Mouse (Mus musculus): Measurements from ENCODE around the gene Tmem136. TPM values are rescaled to one million over a fixed set of nuclear protein-coding genes. Genes with fewer than 3 reads are reported as not detected.

The Tmem136 gene
- polyA plus RNA-seq, 1 experiment from 2014 or later = 3.7 TPM

- no peaks in the 10 kb centered on the region; the same call in 1 of the 2 replicates for H3K4me1 ChIP-seq (replicated peaks; ENCODE audit: control insufficient read depth, insufficient read depth, low read length)
- DNase-seq (ENCODE audit: low spot score) (no peak), ATAC-seq (replicated peaks; ENCODE audit: low FRiP score) (no peak)
- no peak overlapping the region for H3K4me3 ChIP-seq (ENCODE audit: low read depth, low read length)
- H3K9ac ChIP-seq (ENCODE audit: low read depth, low read length) = no peak overlapping the region
- no peaks in the 10 kb centered on the region for H3K9me3 ChIP-seq (ENCODE audit: control insufficient read depth, low read length)
- H3K36me3 ChIP-seq (ENCODE audit: control insufficient read depth, insufficient read depth, low read length) = no peaks in the 10 kb centered on the region
- 82% methylated on average over 3 of the region's 3 CpGs for WGBS
- H3K4me2 ChIP-seq = no peak overlapping the region
- H3K27me3 ChIP-seq (replicated peaks; ENCODE audit: control insufficient read depth, insufficient read depth, low read length) = no peaks in the 10 kb centered on the region
- no peak overlapping the region for H3K27ac ChIP-seq (ENCODE audit: low read depth, low read length)
Measured at GRCm38 (mm10) chr9:43078711-43079110, 37.7 kb downstream of the Tmem136 start.

DNA sequence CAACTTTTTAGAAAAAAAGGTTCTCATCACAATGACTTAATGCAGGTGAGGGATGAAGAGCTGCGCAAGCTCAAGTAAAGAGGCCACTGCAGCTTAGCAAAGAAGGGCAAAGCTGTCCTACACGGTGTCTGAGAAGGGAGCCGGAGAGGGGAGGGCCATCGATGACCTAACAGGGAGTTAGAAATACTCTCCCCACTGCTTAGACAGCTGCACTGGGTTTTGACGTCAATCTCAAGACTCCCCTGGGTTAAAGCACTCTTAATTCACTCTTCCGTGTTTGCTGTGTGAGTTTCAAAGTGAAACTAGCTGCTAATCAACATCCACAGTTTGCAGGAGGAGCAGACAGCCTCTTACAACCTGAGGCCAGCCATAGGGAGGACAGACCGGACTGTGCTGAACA lies 40.2 kb downstream of the Tmem136 start:
- H3K27ac ChIP-seq (ENCODE audit: low read depth, low read length) = no peak overlapping the region
- ATAC-seq (replicated peaks; ENCODE audit: low FRiP score) = no peak
- H3K4me2 ChIP-seq = no peak overlapping the region
- no peaks in the 10 kb centered on the region for H3K27me3 ChIP-seq (replicated peaks; ENCODE audit: control insufficient read depth, insufficient read depth, low read length)
- 71% methylated on average over 7 of the region's 7 CpGs for WGBS
- no peak overlapping the region for H3K9ac ChIP-seq (ENCODE audit: low read depth, low read length)
- no peak for DNase-seq (ENCODE audit: low spot score)
- H3K36me3 ChIP-seq (ENCODE audit: control insufficient read depth, insufficient read depth, low read length) = no peaks in the 10 kb centered on the region
- H3K4me1 ChIP-seq (replicated peaks; ENCODE audit: control insufficient read depth, insufficient read depth, low read length) = no peaks in the 10 kb centered on the region; the same call in 1 of the 2 replicates
- H3K4me3 ChIP-seq (ENCODE audit: low read depth, low read length) = no peak overlapping the region
- H3K9me3 ChIP-seq (ENCODE audit: control insufficient read depth, low read length) = no peaks in the 10 kb centered on the region

DNA sequence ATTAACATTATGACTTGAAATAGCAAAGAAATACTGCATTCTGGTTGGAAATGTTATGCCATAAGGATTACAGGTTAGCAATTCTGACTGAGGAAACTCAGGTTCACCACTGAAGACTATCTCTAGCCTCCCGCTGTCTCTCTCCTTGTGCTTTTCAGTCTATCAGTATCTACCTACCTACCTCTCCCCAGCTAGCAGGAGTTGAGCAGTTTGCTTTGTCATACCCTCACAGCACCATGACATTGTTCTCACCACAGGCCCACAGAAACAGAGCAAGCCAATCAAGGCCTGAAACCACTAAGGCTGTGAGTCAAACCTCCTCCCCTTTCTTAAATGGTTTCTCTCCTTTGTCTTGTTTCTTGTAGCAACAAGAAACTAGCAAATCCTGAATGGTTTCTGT lies 41.8 kb downstream of the Tmem136 start:
- H3K4me3 ChIP-seq (ENCODE audit: low read depth, low read length) = no peak overlapping the region
- no peak overlapping the region for H3K4me2 ChIP-seq
- no peaks in the 10 kb centered on the region for H3K27me3 ChIP-seq (replicated peaks; ENCODE audit: control insufficient read depth, insufficient read depth, low read length)
- no peaks in the 10 kb centered on the region for H3K36me3 ChIP-seq (ENCODE audit: control insufficient read depth, insufficient read depth, low read length)
- no peaks in the 10 kb centered on the region for H3K4me1 ChIP-seq (replicated peaks; ENCODE audit: control insufficient read depth, insufficient read depth, low read length)
- DNase-seq (ENCODE audit: low spot score) (no peak), ATAC-seq (replicated peaks; ENCODE audit: low FRiP score) (no peak)
- H3K27ac ChIP-seq (ENCODE audit: low read depth, low read length) = no peak overlapping the region
- H3K9ac ChIP-seq (ENCODE audit: low read depth, low read length) = no peak overlapping the region
- 87% methylated on average over 1 of the region's 1 CpGs for WGBS
- H3K9me3 ChIP-seq (ENCODE audit: control insufficient read depth, low read length) = no peaks in the 10 kb centered on the region

DNA sequence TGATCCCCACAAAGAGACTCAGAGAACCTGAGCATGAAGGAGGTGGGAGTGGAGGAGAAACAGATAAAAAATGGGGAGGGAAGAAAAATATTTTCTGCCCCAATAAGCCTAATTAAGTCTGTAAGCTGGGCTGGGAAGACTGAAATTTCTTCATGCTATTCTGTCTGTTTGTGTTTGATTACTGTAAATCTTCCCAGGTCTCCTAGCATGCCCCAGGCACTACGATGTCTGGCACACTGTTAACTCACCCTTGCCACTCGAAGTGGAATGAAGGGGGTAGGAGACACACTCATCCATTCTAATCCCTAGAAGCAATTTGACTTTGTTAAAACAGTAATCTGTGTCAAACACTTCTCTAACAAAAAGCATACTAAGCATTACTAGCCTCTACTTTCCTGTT lies 44.6 kb downstream of the Tmem136 start:
- no peak overlapping the region for H3K4me2 ChIP-seq
- ATAC-seq (replicated peaks; ENCODE audit: low FRiP score) (no peak), DNase-seq (ENCODE audit: low spot score) (no peak)
- no peaks in the 10 kb centered on the region for H3K9me3 ChIP-seq (ENCODE audit: control insufficient read depth, low read length)
- WGBS = 65% methylated on average over 2 of the region's 2 CpGs
- no peaks in the 10 kb centered on the region for H3K27me3 ChIP-seq (replicated peaks; ENCODE audit: control insufficient read depth, insufficient read depth, low read length)
- H3K4me3 ChIP-seq (ENCODE audit: low read depth, low read length) = no peak overlapping the region
- no peaks in the 10 kb centered on the region for H3K4me1 ChIP-seq (replicated peaks; ENCODE audit: control insufficient read depth, insufficient read depth, low read length)
- H3K36me3 ChIP-seq (ENCODE audit: control insufficient read depth, insufficient read depth, low read length) = no peaks in the 10 kb centered on the region
- no peak overlapping the region for H3K9ac ChIP-seq (ENCODE audit: low read depth, low read length)
- no peak overlapping the region for H3K27ac ChIP-seq (ENCODE audit: low read depth, low read length)

GRCm38 (mm10) chr9:43071176-43071575 lies 45.2 kb downstream of the Tmem136 start:
- Histone ChIP-seq H3K36me3 (ENCODE audit: control insufficient read depth, insufficient read depth, low read length) (no peaks in the 10 kb centered on the region), H3K27ac (ENCODE audit: low read depth, low read length) (no peak overlapping the region), H3K9me3 (ENCODE audit: control insufficient read depth, low read length) (no peaks in the 10 kb centered on the region), H3K4me3 (ENCODE audit: low read depth, low read length) (no peak overlapping the region), H3K4me1 (replicated peaks; ENCODE audit: control insufficient read depth, insufficient read depth, low read length) (no peaks in the 10 kb centered on the region), H3K4me2 (no peak overlapping the region), H3K9ac (ENCODE audit: low read depth, low read length) (no peak overlapping the region), H3K27me3 (replicated peaks; ENCODE audit: control insufficient read depth, insufficient read depth, low read length) (no peaks in the 10 kb centered on the region)
- 33% methylated on average over 4 of the region's 4 CpGs for WGBS
- ATAC-seq (replicated peaks; ENCODE audit: low FRiP score) = no peak
- DNase-seq (ENCODE audit: low spot score) = no peak

DNA sequence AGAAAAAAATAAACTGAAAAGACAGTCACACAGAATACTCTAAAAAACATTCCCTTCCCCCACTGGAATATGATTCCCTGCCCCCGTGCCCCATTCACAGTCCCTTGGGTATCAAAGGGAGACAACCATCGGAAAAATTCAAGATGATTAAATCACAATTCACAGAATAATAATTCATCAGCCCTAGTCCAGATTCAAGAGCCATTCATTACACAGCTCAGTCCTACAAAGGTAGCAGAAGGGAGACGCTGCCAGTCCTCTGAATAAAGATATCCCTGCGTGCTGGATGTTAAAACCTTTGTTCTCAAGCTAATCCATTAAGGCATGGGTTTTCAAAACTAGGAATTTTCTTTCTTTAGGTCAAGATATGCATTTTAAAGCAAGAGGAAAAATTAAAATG lies 45.8 kb downstream of the Tmem136 start:
- Histone ChIP-seq H3K4me3 (ENCODE audit: low read depth, low read length) (no peak overlapping the region), H3K27ac (ENCODE audit: low read depth, low read length) (no peak overlapping the region), H3K9ac (ENCODE audit: low read depth, low read length) (no peak overlapping the region), H3K4me2 (no peak overlapping the region), H3K4me1 (replicated peaks; ENCODE audit: control insufficient read depth, insufficient read depth, low read length) (no peaks in the 10 kb centered on the region), H3K36me3 (ENCODE audit: control insufficient read depth, insufficient read depth, low read length) (no peaks in the 10 kb centered on the region), H3K27me3 (replicated peaks; ENCODE audit: control insufficient read depth, insufficient read depth, low read length) (no peaks in the 10 kb centered on the region), H3K9me3 (ENCODE audit: control insufficient read depth, low read length) (no peaks in the 10 kb centered on the region)
- no peak for DNase-seq (ENCODE audit: low spot score)
- no peak for ATAC-seq (replicated peaks; ENCODE audit: low FRiP score)
- 74% methylated on average over 4 of the region's 4 CpGs for WGBS

DNA sequence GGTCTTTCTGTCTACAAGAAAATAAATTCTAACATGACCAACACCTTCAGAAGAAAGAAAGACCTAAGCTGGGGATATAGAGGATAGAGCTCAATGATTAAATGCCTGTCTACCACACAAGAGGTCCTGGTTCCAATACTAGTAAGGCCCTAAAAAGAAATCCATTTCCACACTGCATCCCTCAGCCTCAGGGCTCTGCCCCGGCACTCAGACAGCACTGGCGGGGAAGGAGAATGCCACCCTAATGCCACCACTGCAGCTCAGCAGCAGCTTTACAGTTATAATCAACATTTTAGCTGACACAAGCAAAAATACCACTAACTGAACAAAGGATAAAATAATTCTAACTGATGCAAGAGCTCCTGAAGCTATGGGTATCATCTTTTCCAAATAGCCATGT lies 46.2 kb downstream of the Tmem136 start:
- Histone ChIP-seq H3K27me3 (replicated peaks; ENCODE audit: control insufficient read depth, insufficient read depth, low read length) (no peaks in the 10 kb centered on the region), H3K4me3 (ENCODE audit: low read depth, low read length) (no peak overlapping the region), H3K36me3 (ENCODE audit: control insufficient read depth, insufficient read depth, low read length) (no peaks in the 10 kb centered on the region), H3K4me1 (replicated peaks; ENCODE audit: control insufficient read depth, insufficient read depth, low read length) (no peaks in the 10 kb centered on the region), H3K27ac (ENCODE audit: low read depth, low read length) (no peak overlapping the region), H3K4me2 (no peak overlapping the region), H3K9me3 (ENCODE audit: control insufficient read depth, low read length) (no peaks in the 10 kb centered on the region), H3K9ac (ENCODE audit: low read depth, low read length) (no peak overlapping the region)
- 78% methylated on average over 2 of the region's 2 CpGs for WGBS
- ATAC-seq (replicated peaks; ENCODE audit: low FRiP score) (no peak), DNase-seq (ENCODE audit: low spot score) (no peak)

DNA sequence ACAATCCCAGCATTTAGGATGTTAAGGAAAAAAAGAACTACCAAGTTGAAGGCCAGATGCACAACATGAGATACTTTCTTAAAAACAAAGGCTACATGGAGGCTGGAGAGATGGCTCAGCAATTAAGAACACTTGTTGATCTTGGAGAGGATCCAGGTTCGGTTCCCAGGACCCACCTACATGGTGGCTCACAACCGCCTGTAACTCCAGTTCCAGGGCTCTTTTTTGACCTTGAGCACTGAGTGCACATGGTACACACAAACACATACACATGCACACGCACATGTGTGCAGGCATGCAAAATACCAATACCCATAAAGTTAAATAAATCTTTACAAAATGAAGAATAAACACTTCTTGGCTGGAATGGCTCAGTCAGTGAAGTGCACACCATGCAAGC lies 48.5 kb downstream of the Tmem136 start:
- WGBS = 84% methylated on average over 3 of the region's 3 CpGs

GRCm38 (mm10) chr9:43065231-43065630 lies 51.1 kb downstream of the Tmem136 start:
- Histone ChIP-seq H3K27me3 (replicated peaks; ENCODE audit: control insufficient read depth, insufficient read depth, low read length) (no peaks in the 10 kb centered on the region; the same call in 1 of the 2 replicates), H3K27ac (ENCODE audit: low read depth, low read length) (no peak overlapping the region), H3K9me3 (ENCODE audit: control insufficient read depth, low read length) (no peaks in the 10 kb centered on the region), H3K4me1 (replicated peaks; ENCODE audit: control insufficient read depth, insufficient read depth, low read length) (no peaks in the 10 kb centered on the region), H3K36me3 (ENCODE audit: control insufficient read depth, insufficient read depth, low read length) (no peaks in the 10 kb centered on the region), H3K9ac (ENCODE audit: low read depth, low read length) (no peak overlapping the region), H3K4me3 (ENCODE audit: low read depth, low read length) (no peak overlapping the region), H3K4me2 (no peak overlapping the region)
- no peak for ATAC-seq (replicated peaks; ENCODE audit: low FRiP score)
- 85% methylated on average over 4 of the region's 4 CpGs for WGBS
- DNase-seq (ENCODE audit: low spot score) = no peak

More for the DNA sequence above, 48.5 kb downstream of the Tmem136 start:
- ATAC-seq (replicated peaks; ENCODE audit: low FRiP score) (no peak), DNase-seq (ENCODE audit: low spot score) (no peak)
- Histone ChIP-seq H3K27ac (ENCODE audit: low read depth, low read length) (no peak overlapping the region), H3K4me1 (replicated peaks; ENCODE audit: control insufficient read depth, insufficient read depth, low read length) (no peaks in the 10 kb centered on the region), H3K9ac (ENCODE audit: low read depth, low read length) (no peak overlapping the region), H3K4me3 (ENCODE audit: low read depth, low read length) (no peak overlapping the region), H3K4me2 (no peak overlapping the region), H3K9me3 (ENCODE audit: control insufficient read depth, low read length) (no peaks in the 10 kb centered on the region), H3K27me3 (replicated peaks; ENCODE audit: control insufficient read depth, insufficient read depth, low read length) (no peaks in the 10 kb centered on the region), H3K36me3 (ENCODE audit: control insufficient read depth, insufficient read depth, low read length) (no peaks in the 10 kb centered on the region)
